Mouse (Mus musculus) G1E (cell line): ENCODE measurements around the gene Mapk11.

Experiments used
- CTCF ChIP-seq: IDR thresholded peaks from 2 replicates; pipeline ENCODE4 v1.5.1; 2012; ENCODE audit warnings: low read depth, low read length, inconsistent platforms, mixed read lengths
- GATA1 ChIP-seq: IDR thresholded peaks from 2 replicates; pipeline ENCODE4 v1.6.1; 2012; ENCODE audit warnings: borderline replicate concordance, low read length, inconsistent platforms, mixed read lengths

DNA sequence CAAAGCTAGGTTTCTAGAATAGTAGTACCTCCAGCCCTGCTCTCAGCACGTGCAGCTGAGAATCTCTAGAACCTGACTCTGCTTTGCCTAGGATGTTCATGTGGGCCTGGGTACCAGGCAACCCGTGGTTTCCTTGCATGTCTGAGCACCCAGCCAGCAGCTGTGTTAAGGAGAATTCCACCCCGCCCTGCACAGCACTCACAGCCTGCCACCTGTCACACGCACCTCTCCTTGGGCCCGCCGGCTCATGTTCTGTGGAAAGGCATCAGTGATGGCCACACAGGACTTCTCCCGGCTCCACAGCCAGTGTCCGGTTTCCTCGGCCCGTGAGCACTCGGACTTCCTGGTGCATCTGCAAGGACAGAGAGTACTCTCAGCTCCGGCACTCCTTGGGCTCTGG, 16.1 kb upstream of the Mapk11 start:
- TF ChIP-seq CTCF (no peak), GATA1 (no peak)
